Mouse (Mus musculus) neural tube, embryonic 13.5 days (tissue): ENCODE measurements around the gene Islr2. TPM values are rescaled to one million over a fixed set of nuclear protein-coding genes. Genes with fewer than 3 reads are reported as not detected.
A peak's percentile ranks its signal among the peaks of the same experiment; 100 is the strongest.
"Not testable (repeated sequence)": the region's sequence is repeated elsewhere in the genome, so short reads cannot be mapped to it uniquely, and the experiment has no call there.

Source experiments
- ATAC-seq: fragments of 200-750 bp; cut with Nextera tagmentation; 2 replicates; pipeline ENCODE4 v1.8.0; 2017; ENCODE audit warnings: low read depth, mild to moderate bottlenecking, moderate TSS enrichment, moderate library complexity
- H3K27ac ChIP-seq: fragments of 300-500 bp; sonication (generic); replicated peaks from 2 replicates; pipeline ENCODE4 v1.5.1; 2015; ENCODE audit warnings: moderate library complexity, mild to moderate bottlenecking, inconsistent platforms
- H3K27me3 ChIP-seq: fragments of 300-500 bp; sonication (generic); 2 replicates; pipeline ENCODE4 v1.6.1; 2015; ENCODE audit warnings: mild to moderate bottlenecking, inconsistent platforms
- H3K36me3 ChIP-seq: fragments of 300-500 bp; sonication (generic); 2 replicates; pipeline ENCODE4 v1.6.1; 2015; ENCODE audit warnings: mild to moderate bottlenecking, inconsistent platforms
- H3K4me1 ChIP-seq: fragments of 300-500 bp; sonication (generic); replicated peaks from 2 replicates; pipeline ENCODE4 v1.6.1; 2015; ENCODE audit warnings: inconsistent platforms
- H3K4me2 ChIP-seq: fragments of 300-500 bp; sonication (generic); 2 replicates; pipeline ENCODE4 v1.6.1; 2015; ENCODE audit warnings: inconsistent platforms, mild to moderate bottlenecking, moderate library complexity
- H3K4me3 ChIP-seq: fragments of 300-500 bp; sonication (generic); 2 replicates; pipeline ENCODE4 v1.5.1; 2015; ENCODE audit warnings: mild to moderate bottlenecking, inconsistent platforms
- H3K9ac ChIP-seq: fragments of 300-500 bp; sonication (generic); 2 replicates; pipeline ENCODE4 v1.6.1; 2015; ENCODE audit warnings: moderate library complexity, mild to moderate bottlenecking, inconsistent platforms
- H3K9me3 ChIP-seq: fragments of 300-500 bp; sonication (generic); 2 replicates; pipeline ENCODE4 v1.6.1; 2016; ENCODE audit warnings: inconsistent platforms
- WGBS: fragments of 180-500 bp; shearing (Covaris S2); methylation state at CpG from one replicate; pipeline ENCODE4 v1.1.7; 2015; 5-methylcytosine and 5-hydroxymethylcytosine counted together
- polyA plus RNA-seq: library from polyadenylated mRNA; unstranded; fragments of >200 nt; fragmentation: Nextera tagmentation; extraction: Ambion mirVana; gene quantifications from 2 replicates; pipeline ENCODE4 v1.2.1, GENCODE M21; 2015

Gene Islr2
- 19.8 and 22.3 TPM in 2 replicates for polyA plus RNA-seq

DNA sequence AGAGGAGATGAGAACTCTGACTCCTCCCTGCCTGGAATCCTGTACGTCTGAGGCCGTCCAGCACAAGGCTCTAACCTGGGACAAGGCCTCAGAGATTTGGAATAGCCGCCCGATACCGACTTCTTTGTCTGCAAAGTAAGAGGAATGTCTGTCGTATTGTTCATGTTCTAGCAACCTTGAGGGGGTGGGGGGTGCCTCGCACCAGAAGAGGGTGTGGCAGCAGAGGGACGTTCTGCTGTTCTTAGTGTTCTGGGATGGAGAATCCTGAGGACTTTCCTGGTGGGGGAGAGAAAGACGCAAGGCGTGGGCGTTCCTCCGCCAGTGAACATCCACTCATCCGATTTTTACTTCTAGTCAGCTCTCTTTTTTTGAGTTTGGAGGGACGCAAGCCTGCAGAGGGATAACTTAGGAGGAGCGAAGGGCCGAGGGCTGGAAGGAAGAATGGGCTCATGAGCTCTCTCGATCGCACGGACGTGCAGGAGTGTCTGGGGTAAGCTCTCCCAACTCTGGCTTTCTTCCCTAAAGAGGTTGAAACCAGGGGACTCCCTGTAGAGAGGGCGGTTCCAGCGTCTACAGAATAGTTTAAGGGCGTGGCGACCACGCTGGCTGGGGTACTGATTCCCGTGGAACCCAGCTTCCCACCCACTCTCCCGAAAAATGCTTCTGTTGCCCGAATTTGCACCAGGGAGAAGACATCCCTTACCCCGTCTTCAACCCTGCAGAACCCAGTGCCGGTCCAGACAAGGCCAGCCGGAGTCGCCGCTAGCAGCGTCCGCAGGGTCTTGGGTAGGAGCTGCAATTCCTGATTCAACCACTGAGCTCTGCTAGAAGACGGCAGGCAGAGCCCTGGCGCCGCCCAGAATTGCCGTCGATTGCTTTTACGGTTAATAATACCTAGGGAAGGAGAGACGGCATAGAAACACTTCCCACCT is at the start of gene Islr2, which contains the start of gene Islr:
Gene Islr2, minus strand, starts transcription at position 804 of the 932 bp plus-strand sequence.
Gene Islr, minus strand, starts transcription at position 791 of the 932 bp plus-strand sequence.
- no peaks in the 10 kb centered on the region for H3K36me3 ChIP-seq
- peak within 1 kb of the TSS; percentile 37 for H3K4me3 ChIP-seq
- peaks cover 67% of the 10 kb centered on the region for H3K27me3 ChIP-seq
- H3K4me2 ChIP-seq, result peak within 1 kb of the TSS; percentile 59
- H3K9me3 ChIP-seq, result no peaks in the 10 kb centered on the region
- under 1% methylated on average over 42 of the region's 42 CpGs for WGBS
- H3K4me1 ChIP-seq, result peaks cover 47% of the 10 kb centered on the region
- peak; percentile 68 for ATAC-seq
- H3K27ac ChIP-seq, result peak within 1 kb of the TSS; percentile 87
- H3K9ac ChIP-seq, result peak within 1 kb of the TSS; percentile 71

DNA sequence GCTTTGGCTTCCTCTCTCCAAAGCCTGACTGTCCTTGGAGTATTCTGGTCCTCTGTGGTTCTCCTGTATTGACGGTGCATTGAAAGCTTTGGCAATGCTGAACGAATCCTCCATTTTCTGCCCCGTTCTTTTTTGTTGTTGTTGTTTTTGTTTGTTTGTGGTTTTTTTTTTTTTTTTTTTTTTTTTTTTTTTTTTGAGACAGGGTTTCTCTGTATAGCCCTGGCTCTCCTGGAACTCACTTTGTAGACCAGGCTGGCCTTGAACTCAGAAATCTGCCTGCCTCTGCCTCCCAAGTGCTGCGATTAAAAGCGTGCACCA is 49.6 kb upstream of the Islr2 start:
- H3K4me1 ChIP-seq, result peaks cover 34% of the 10 kb centered on the region
- peak overlapping the region; percentile 88 for H3K4me3 ChIP-seq
- H3K9ac ChIP-seq, result peak overlapping the region; percentile 93
- ATAC-seq, H3K9me3 ChIP-seq, H3K27me3 ChIP-seq: not testable (repeated sequence)
- H3K27ac ChIP-seq, result peak overlapping the region; percentile 78
- peak overlapping the region; percentile 85 for H3K4me2 ChIP-seq
- 70% methylated on average over 5 of the region's 5 CpGs for WGBS
- H3K36me3 ChIP-seq, result peaks cover 32% of the 10 kb centered on the region

DNA sequence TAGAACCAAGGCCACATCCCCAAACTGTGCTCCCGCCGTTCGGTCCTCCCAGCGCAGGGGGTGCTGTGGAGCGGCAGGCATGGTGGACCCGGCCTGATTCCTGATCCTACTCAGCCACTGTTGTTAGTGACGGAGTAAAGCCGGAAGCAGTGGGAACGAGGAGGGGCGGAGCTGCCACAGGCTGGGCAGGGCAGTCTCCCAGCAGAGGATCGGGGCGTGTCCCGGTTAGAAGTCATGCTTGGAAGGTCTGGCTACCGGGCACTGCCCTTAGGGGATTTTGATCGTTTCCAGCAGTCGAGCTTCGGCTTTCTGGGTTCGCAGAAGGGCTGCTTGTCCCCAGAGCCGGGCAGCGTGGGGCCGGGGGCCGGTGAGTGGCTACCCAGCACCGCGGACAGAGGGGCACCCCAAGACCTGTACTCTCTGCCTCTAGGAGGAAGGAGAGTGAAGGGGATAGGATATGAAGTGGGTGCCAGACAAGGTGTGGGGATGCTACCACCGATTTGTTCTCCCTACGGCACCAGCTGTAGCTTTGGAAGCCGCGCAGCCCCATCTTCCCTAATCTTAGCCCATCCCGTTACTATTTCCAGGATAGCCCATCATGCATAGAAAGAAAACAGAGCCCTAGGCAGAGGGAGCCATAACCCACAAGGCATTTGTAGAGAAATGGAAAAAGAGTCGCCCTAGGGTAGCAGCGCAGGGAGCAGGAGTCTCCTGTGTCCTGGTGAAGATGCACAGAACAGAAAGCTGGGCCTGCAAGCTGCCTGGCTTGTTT is 49.1 kb upstream of the Islr2 start, which contains the start of gene Stoml1:
Gene Stoml1, plus strand, starts transcription at position 132 of the 772 bp plus-strand sequence.
- 1% methylated on average over 31 of the region's 31 CpGs for WGBS
- Histone ChIP-seq H3K27me3 (no peaks in the 10 kb centered on the region), H3K27ac (peak within 1 kb of the TSS; percentile 78), H3K4me3 (peak within 1 kb of the TSS; percentile 88), H3K9ac (peak within 1 kb of the TSS; percentile 93), H3K4me1 (peaks cover 38% of the 10 kb centered on the region), H3K4me2 (peak within 1 kb of the TSS; percentile 85), H3K9me3 (no peaks in the 10 kb centered on the region), H3K36me3 (peaks cover 27% of the 10 kb centered on the region)
- ATAC-seq, result peak; percentile 98

DNA sequence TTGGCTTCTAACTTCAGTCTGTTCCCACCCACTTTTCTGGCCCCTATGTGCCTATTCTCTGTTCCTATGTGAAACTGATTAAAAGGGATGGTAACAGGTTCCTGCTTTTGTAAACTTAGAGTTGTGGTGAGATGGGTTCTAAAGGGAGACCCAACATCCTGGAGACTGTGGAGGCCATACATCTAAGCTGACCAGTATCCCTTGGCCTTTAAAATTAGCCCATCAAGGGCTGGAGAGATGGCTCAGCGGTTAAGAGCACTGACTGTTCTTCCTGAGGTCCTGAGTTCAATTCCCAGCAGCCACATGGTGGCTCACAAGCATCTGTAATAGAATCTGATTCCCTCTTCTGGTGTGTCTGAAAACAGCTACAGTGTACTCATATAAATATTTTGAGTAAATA is 46.6 kb upstream of the Islr2 start:
- peaks cover 49% of the 10 kb centered on the region for H3K4me1 ChIP-seq
- WGBS, result 95% methylated on average over 1 of the region's 1 CpGs
- not testable (repeated sequence) for H3K9ac ChIP-seq, H3K36me3 ChIP-seq, ATAC-seq, H3K9me3 ChIP-seq, H3K4me2 ChIP-seq, H3K27me3 ChIP-seq, H3K4me3 ChIP-seq, H3K27ac ChIP-seq

GRCm38 (mm10) chr9:58250322-58250721 is 46.2 kb upstream of the Islr2 start:
- ATAC-seq, result no peak
- Histone ChIP-seq H3K9me3 (no peaks in the 10 kb centered on the region), H3K9ac (0 out of 2 replicates have a peak overlapping the region, but pooled peaks have one; percentile 74), H3K4me3 (no peak overlapping the region), H3K27me3 (no peaks in the 10 kb centered on the region), H3K36me3 (no peaks in the 10 kb centered on the region), H3K4me1 (peaks cover 49% of the 10 kb centered on the region), H3K4me2 (peak overlapping the region; percentile 58), H3K27ac (no peak overlapping the region)
- WGBS, result 80% methylated on average over 8 of the region's 8 CpGs

DNA sequence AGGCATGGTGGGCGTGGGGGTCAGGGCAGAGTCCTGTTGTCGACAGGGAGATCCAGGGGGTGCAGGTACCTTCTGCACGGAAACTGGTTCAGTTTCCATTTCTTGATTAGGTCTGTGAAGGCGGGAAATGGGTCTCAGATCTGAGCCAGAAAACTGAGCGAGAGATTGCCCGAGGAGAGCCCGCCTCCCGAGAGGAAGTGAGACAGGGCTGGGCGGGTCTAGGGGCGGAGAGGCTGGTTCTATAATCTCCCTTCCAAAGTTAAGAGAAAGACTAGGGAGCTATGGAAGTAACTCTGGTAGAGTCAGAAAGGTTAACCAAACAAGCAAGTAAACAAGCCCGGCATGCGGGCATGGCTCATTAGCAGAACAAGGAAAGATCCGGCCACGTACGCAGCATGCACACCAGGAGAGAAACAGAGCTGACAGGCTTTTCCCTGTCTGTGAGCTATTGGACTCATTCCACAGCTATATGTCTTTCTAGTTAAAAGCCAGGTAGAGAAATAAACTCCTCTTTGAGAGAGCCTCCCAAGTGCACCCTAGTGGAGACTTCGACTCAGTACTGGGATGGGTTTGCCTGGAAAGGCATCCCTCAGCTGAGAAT is 45.6 kb upstream of the Islr2 start, which contains the start of gene Pml:
Gene Pml, minus strand, starts transcription at position 195 of the 601 bp plus-strand sequence.
- Histone ChIP-seq H3K4me2 (peak within 1 kb of the TSS; percentile 58), H3K27ac (peak within 1 kb of the TSS; percentile 69)

GRCm38 (mm10) chr9:58248746-58249413 is 44.8 kb upstream of the Islr2 start:
- Histone ChIP-seq H3K4me3 (peak overlapping the region; percentile 39), H3K9ac (peak overlapping the region; percentile 74; the same call in 1 of the 2 replicates), H3K9me3 (no peaks in the 10 kb centered on the region), H3K27ac (0 out of 2 replicates have a peak overlapping the region, but pooled peaks have one; percentile 69), H3K4me2 (peak overlapping the region; percentile 58), H3K27me3 (no peaks in the 10 kb centered on the region), H3K36me3 (no peaks in the 10 kb centered on the region), H3K4me1 (peaks cover 36% of the 10 kb centered on the region)
- ATAC-seq, result no peak
- 52% methylated on average over 7 of the region's 7 CpGs for WGBS

More for the DNA sequence above, 45.6 kb upstream of the Islr2 start, which contains the start of gene Pml:
- Histone ChIP-seq H3K9ac (peak within 1 kb of the TSS; percentile 74), H3K4me3 (peak within 1 kb of the TSS; percentile 39), H3K4me1 (peaks cover 44% of the 10 kb centered on the region), H3K36me3 (no peaks in the 10 kb centered on the region), H3K27me3 (no peaks in the 10 kb centered on the region), H3K9me3 (no peaks in the 10 kb centered on the region)
- ATAC-seq, result no peak
- 3% methylated on average over 16 of the region's 16 CpGs for WGBS

- H3K36me3 ChIP-seq, result no peaks in the 10 kb centered on the region
- peak overlapping the region; percentile 64 for H3K9ac ChIP-seq
- peak overlapping the region; percentile 15; the same call in 1 of the 2 replicates for H3K4me3 ChIP-seq
- no peaks in the 10 kb centered on the region for H3K27me3 ChIP-seq
- WGBS, result 12% methylated on average over 25 of the region's 25 CpGs
- peaks cover 39% of the 10 kb centered on the region for H3K4me1 ChIP-seq
- ATAC-seq, result peak; percentile 75
- H3K4me2 ChIP-seq, result peak overlapping the region; percentile 45
- H3K9me3 ChIP-seq, result no peaks in the 10 kb centered on the region
- peak overlapping the region; percentile 49; the same call in 1 of the 2 replicates for H3K27ac ChIP-seq
Measured at GRCm38 (mm10) chr9:58247064-58247759, 43.1 kb upstream of the Islr2 start.

DNA sequence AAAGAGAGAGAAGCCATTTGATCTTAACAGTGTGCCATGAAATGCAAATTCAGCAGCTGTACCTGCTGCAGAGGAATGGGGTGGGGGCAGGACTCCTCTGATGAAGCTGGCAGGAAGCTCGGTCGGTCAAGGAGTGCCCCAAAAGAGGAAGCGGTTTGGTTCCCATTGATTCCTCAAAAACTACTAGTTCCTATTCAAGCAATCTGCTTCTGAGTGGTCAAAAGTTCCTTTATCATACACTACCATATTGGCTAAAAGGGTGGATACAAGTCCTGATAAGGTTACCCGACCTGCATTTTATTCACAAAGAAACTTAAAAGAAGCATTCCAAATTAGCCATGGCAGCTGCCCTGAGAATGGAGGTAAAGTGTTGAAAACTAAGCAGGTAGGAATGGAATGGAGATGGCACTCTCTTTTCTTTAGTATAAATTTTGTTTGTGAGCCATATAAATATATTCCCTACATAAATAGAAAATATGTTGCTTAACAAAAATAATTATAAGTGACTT is 42.0 kb upstream of the Islr2 start:
- Histone ChIP-seq H3K27ac (no peak overlapping the region), H3K9ac (no peak overlapping the region), H3K4me1 (peaks cover 50% of the 10 kb centered on the region), H3K4me3 (no peak overlapping the region), H3K27me3 (no peaks in the 10 kb centered on the region), H3K9me3 (no peaks in the 10 kb centered on the region), H3K4me2 (no peak overlapping the region), H3K36me3 (no peaks in the 10 kb centered on the region)
- 48% methylated on average over 4 of the region's 4 CpGs for WGBS
- no peak for ATAC-seq

DNA sequence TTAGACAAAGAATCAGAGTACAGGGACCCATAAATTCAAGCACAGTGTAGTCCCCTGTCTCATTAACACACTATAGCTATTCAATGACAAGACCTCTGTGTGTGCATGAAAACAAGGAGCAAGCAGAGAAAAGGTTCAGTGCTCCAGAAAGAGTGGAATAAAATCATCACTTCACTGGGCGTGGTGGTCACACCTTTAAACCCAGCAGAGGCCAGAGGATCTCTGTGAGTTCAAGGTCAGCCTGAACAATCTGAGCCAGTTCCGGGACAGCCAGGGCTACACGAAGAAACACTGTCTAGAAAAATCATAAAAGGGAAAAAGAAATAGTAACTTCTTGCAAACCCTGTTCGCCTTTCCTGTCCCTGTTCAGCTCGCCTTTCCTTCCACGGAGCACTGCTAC is 39.6 kb upstream of the Islr2 start:
- H3K4me2 ChIP-seq, result no peak overlapping the region
- no peaks in the 10 kb centered on the region for H3K9me3 ChIP-seq
- H3K36me3 ChIP-seq, result no peaks in the 10 kb centered on the region
- H3K4me3 ChIP-seq, result no peak overlapping the region
- peaks cover 35% of the 10 kb centered on the region for H3K4me1 ChIP-seq
- ATAC-seq, result no peak
- 78% methylated on average over 6 of the region's 6 CpGs for WGBS
- no peaks in the 10 kb centered on the region for H3K27me3 ChIP-seq
- H3K27ac ChIP-seq, result no peak overlapping the region
- H3K9ac ChIP-seq, result no peak overlapping the region
